Comparison of ENCODE assay signal across 10 mouse cellular contexts in genomic region chr13:83718431-83719410, GRCm38 (mm10).
DNase-seq lines count a peak whose midpoint lies in the region; ATAC-seq lines count a peak whose summit lies in the region.
"Had no signal": no experiment of that assay in that cellular context is flagged by ENCODE, and none has a peak within 500 bp of the region (broad histone marks: within the 10 kb centered on the region; RNA-seq: fewer than 3 reads in every experiment).

No protein-coding gene starts in this region.

- no peaks in the 10 kb centered on the region for H3K36me3 ChIP-seq in hindbrain, embryonic 10.5 days
- H3K36me3 ChIP-seq in midbrain, embryonic 14.5 days (ENCODE audit: control insufficient read depth, insufficient read depth, low read length) = no peaks in the 10 kb centered on the region
- no peaks in the 10 kb centered on the region for H3K36me3 ChIP-seq in kidney, embryonic 16.5 days (ENCODE audit: insufficient read depth, low read length)
- H3K36me3 ChIP-seq: heart, embryonic 10.5 days had no signal

- DNase-seq in brain, adult 2 months (ENCODE audit: low read depth, low spot score) = peak; percentile 77
- DNase-seq in cerebellum, adult 9-11 months = peak; percentile 73
- peak; percentile 23 for DNase-seq in hindbrain, embryonic 10.5 days (ENCODE audit: low spot score)
- peak; percentile 57 for DNase-seq in midbrain, embryonic 14.5 days
- DNase-seq in heart, postnatal 4 days = no peak
- DNase-seq in heart, adult 8-10 months (ENCODE audit: low spot score) = no peak
- no peak for DNase-seq in lung, postnatal 25 days (ENCODE audit: low spot score)

- no peak for ATAC-seq in midbrain, embryonic 14.5 days (ENCODE audit: low FRiP score, low TSS enrichment)
- no peak for ATAC-seq in kidney, embryonic 16.5 days (ENCODE audit: low FRiP score, low TSS enrichment)

- H3K4me1 ChIP-seq in hindbrain, embryonic 10.5 days (replicated peaks) = peaks cover 39% of the 10 kb centered on the region
- H3K4me1 ChIP-seq in midbrain, embryonic 14.5 days (ENCODE audit: control insufficient read depth, insufficient read depth, low read length) = peaks cover 11% of the 10 kb centered on the region; the same call in 1 of the 2 replicates
- H3K4me1 ChIP-seq in kidney, embryonic 16.5 days (ENCODE audit: insufficient read depth, low read length) = 0 out of 2 replicates have a peak, but pooled peaks cover 4% of the 10 kb centered on the region

- peak overlapping the region; percentile 85; the same call in 1 of the 2 replicates for H3K4me3 ChIP-seq in hindbrain, embryonic 10.5 days
- H3K4me3 ChIP-seq in midbrain, embryonic 14.5 days (replicated peaks; ENCODE audit: low read depth, low read length) = peak overlapping the region; percentile 86
- H3K4me3 ChIP-seq in kidney, embryonic 16.5 days (ENCODE audit: low read length) = no peak overlapping the region
- H3K4me3 ChIP-seq: heart, embryonic 10.5 days; myocyte had no signal

- 3% methylated on average over 10 of the region's 10 CpGs for WGBS in hindbrain, embryonic 10.5 days
- 11% methylated on average over 10 of the region's 10 CpGs for WGBS in midbrain, embryonic 14.5 days
- WGBS in kidney, embryonic 16.5 days = 5% methylated on average over 10 of the region's 10 CpGs

- peak overlapping the region; percentile 95 for H3K9ac ChIP-seq in midbrain, embryonic 14.5 days (replicated peaks; ENCODE audit: low read length)
- no peak overlapping the region for H3K9ac ChIP-seq in kidney, embryonic 16.5 days (replicated peaks; ENCODE audit: low read length)

- H3K4me2 ChIP-seq in midbrain, embryonic 14.5 days (ENCODE audit: low read length) = peak overlapping the region; percentile 86
- no peak overlapping the region for H3K4me2 ChIP-seq in kidney, embryonic 16.5 days (replicated peaks; ENCODE audit: low read depth, low read length)

- no peaks in the 10 kb centered on the region for H3K9me3 ChIP-seq in hindbrain, embryonic 10.5 days
- no peaks in the 10 kb centered on the region for H3K9me3 ChIP-seq in midbrain, embryonic 14.5 days (ENCODE audit: control insufficient read depth, low read length)
- no peaks in the 10 kb centered on the region for H3K9me3 ChIP-seq in kidney, embryonic 16.5 days (ENCODE audit: low read length)
- H3K9me3 ChIP-seq: heart, embryonic 10.5 days had no signal

- peaks cover 99% of the 10 kb centered on the region for H3K27me3 ChIP-seq in hindbrain, embryonic 10.5 days (ENCODE audit: insufficient read depth, poor library complexity, severe bottlenecking)
- peaks cover 25% of the 10 kb centered on the region for H3K27me3 ChIP-seq in midbrain, embryonic 14.5 days (ENCODE audit: control insufficient read depth, insufficient read depth, low read length)
- peaks cover 96% of the 10 kb centered on the region for H3K27me3 ChIP-seq in kidney, embryonic 16.5 days (ENCODE audit: insufficient read depth, low read length)

- H3K27ac ChIP-seq in hindbrain, embryonic 10.5 days = peak overlapping the region; percentile 89; the same call in 1 of the 2 replicates
- H3K27ac ChIP-seq in midbrain, embryonic 14.5 days (replicated peaks; ENCODE audit: low read depth, low read length) = peak overlapping the region; percentile 100
- H3K27ac ChIP-seq in kidney, embryonic 16.5 days (ENCODE audit: low read length) = no peak overlapping the region
- H3K27ac ChIP-seq: heart, embryonic 10.5 days had no signal

Comparison
In these comparisons a context has a peak if more than half of its experiments do, and no peak if none do; other contexts are left out.
1. DNase-seq: peak in brain, adult 2 months (single experiment), cerebellum, adult 9-11 months (single experiment), hindbrain, embryonic 10.5 days (single experiment) and midbrain, embryonic 14.5 days (single experiment); none in heart, postnatal 4 days (single experiment), heart, adult 8-10 months (single experiment) and lung, postnatal 25 days (single experiment).